ENCODE assay signal across 10 mouse cellular contexts in genomic region chr5:9449570-9449969, GRCm38 (mm10).
DNase-seq lines count a peak whose midpoint lies in the region; ATAC-seq and TF ChIP-seq lines count a peak whose summit lies in the region.
"Had no signal": no experiment of that assay in that cellular context is flagged by ENCODE, and none has a peak within 500 bp of the region (broad histone marks: within the 10 kb centered on the region; RNA-seq: fewer than 3 reads in every experiment).

No protein-coding gene starts in this region.

- no peak overlapping the region for H3K9ac ChIP-seq in hindbrain, embryonic 16.5 days (ENCODE audit: low read depth, low read length)
- H3K9ac ChIP-seq: midbrain, embryonic 12.5 days had no signal

- no peak overlapping the region for H3K4me3 ChIP-seq in hindbrain, embryonic 16.5 days (ENCODE audit: low read length)
- no peak overlapping the region for H3K4me3 ChIP-seq in hindbrain, embryonic 10.5 days
- H3K4me3 ChIP-seq: embryonic facial prominence, embryonic 10.5 days; midbrain, embryonic 12.5 days had no signal

- no peaks in the 10 kb centered on the region for H3K27me3 ChIP-seq in hindbrain, embryonic 16.5 days (replicated peaks; ENCODE audit: control insufficient read depth, insufficient read depth, low read length)
- H3K27me3 ChIP-seq in hindbrain, embryonic 10.5 days (ENCODE audit: insufficient read depth, poor library complexity, severe bottlenecking): no peaks in the 10 kb centered on the region
- peaks cover 5% of the 10 kb centered on the region for H3K27me3 ChIP-seq in Patski
- H3K27me3 ChIP-seq: midbrain, embryonic 12.5 days had no signal

- POLR2A ChIA-PET in Patski (lab: Charles Lee): no interaction called here

- in situ Hi-C loops in Patski (cut with MboI; ENCODE audit: low pct_unique_long_range_greater_than_20kb): no loop called here

- H3K4me2 ChIP-seq in hindbrain, embryonic 16.5 days (ENCODE audit: low read length): no peak overlapping the region
- H3K4me2 ChIP-seq: midbrain, embryonic 12.5 days had no signal

- 66% methylated on average over 5 of the region's 5 CpGs for WGBS in hindbrain, embryonic 16.5 days
- WGBS in hindbrain, embryonic 10.5 days: 75% methylated on average over 5 of the region's 5 CpGs

- peak; percentile 63; the same call in 1 of the 2 replicates for ATAC-seq in hindbrain, embryonic 16.5 days
- ATAC-seq in Patski: no peak
- ATAC-seq in megakaryocyte progenitor cell, adult 5-6 weeks (replicated peaks; ENCODE audit: poor library complexity): no peak

- H3K4me1 ChIP-seq in hindbrain, embryonic 16.5 days (ENCODE audit: control insufficient read depth, insufficient read depth, low read depth, low read length): no peaks in the 10 kb centered on the region
- no peaks in the 10 kb centered on the region for H3K4me1 ChIP-seq in hindbrain, embryonic 10.5 days (replicated peaks)
- H3K4me1 ChIP-seq: embryonic facial prominence, embryonic 10.5 days; midbrain, embryonic 12.5 days had no signal

- H3K36me3 ChIP-seq in hindbrain, embryonic 16.5 days (ENCODE audit: control insufficient read depth, insufficient read depth, low read length): no peaks in the 10 kb centered on the region
- no peaks in the 10 kb centered on the region for H3K36me3 ChIP-seq in hindbrain, embryonic 10.5 days
- H3K36me3 ChIP-seq: embryonic facial prominence, embryonic 10.5 days; midbrain, embryonic 12.5 days had no signal

- CTCF ChIA-PET in Patski (lab: Charles Lee): interaction anchor here (0.6 to 1.2 kb wide), 4 partner anchors 10 to 1145 kb away, joined by 3 to 5 read pairs (median 4); no protein-coding TSS in a partner anchor

- TF ChIP-seq CTCF in Patski (IDR thresholded peaks at IDR 0.05): peak; percentile 68

- no peaks in the 10 kb centered on the region for H3K9me3 ChIP-seq in hindbrain, embryonic 16.5 days (ENCODE audit: control insufficient read depth, low read length)
- H3K9me3 ChIP-seq in hindbrain, embryonic 10.5 days: no peaks in the 10 kb centered on the region
- H3K9me3 ChIP-seq: embryonic facial prominence, embryonic 10.5 days; midbrain, embryonic 12.5 days had no signal

- DNase-seq in hindbrain, embryonic 10.5 days (ENCODE audit: low spot score): no peak
- DNase-seq in Patski (ENCODE audit: low read depth, low spot score): no peak
- peak; percentile 23 to 80 for DNase-seq in frontal cortex, adult 2 months (ENCODE audit: extremely low spot score in 1 of 2, low spot score in 1 of 2)
- DNase-seq in retina, postnatal 7 days (ENCODE audit: low read depth, low spot score): peak; percentile 11
- DNase-seq in spleen, adult 12 weeks (ENCODE audit: low spot score): no peak
- DNase-seq in spleen, postnatal 4 days (ENCODE audit: low spot score in 2 of 2): no peak

- H3K27ac ChIP-seq in hindbrain, embryonic 16.5 days (ENCODE audit: low read depth, low read length): no peak overlapping the region
- no peak overlapping the region for H3K27ac ChIP-seq in hindbrain, embryonic 10.5 days
- H3K27ac ChIP-seq: embryonic facial prominence, embryonic 10.5 days; midbrain, embryonic 12.5 days had no signal

Comparison
In these comparisons a context has a peak if more than half of its experiments do, and no peak if none do; other contexts are left out.
1. DNase-seq: peak in frontal cortex, adult 2 months (2 of 2) and retina, postnatal 7 days (single experiment); none in hindbrain, embryonic 10.5 days (single experiment), Patski (single experiment), spleen, adult 12 weeks (single experiment) and spleen, postnatal 4 days (0 of 2).